Mouse (Mus musculus) intestine, embryonic 14.5 days (tissue): ENCODE data around the gene Nacc2. TPM values are rescaled to one million over a fixed set of nuclear protein-coding genes. Genes with fewer than 3 reads are reported as not detected.

ENCODE experiments used
- ATAC-seq: fragments of 200-750 bp; cut with Nextera tagmentation; replicated peaks from 2 replicates; pipeline ENCODE4 v1.8.0; 2017; ENCODE audit warnings: low read depth, moderate number of reproducible peaks, moderate TSS enrichment, moderate library complexity; ENCODE audit not compliant: low FRiP score, low TSS enrichment
- DNase-seq: peaks from one replicate; pipeline ENCODE4 v3.0.0-alpha.2; 2018; ENCODE audit warnings: low spot score
- H3K27ac ChIP-seq: fragments of 300-500 bp; sonication (generic); 2 replicates; pipeline ENCODE4 v1.5.1; 2014; ENCODE audit warnings: low read depth, mild to moderate bottlenecking, control low read depth
- H3K27me3 ChIP-seq: fragments of 300-500 bp; sonication (generic); replicated peaks from 2 replicates; pipeline ENCODE4 v1.6.1; 2014; ENCODE audit warnings: low read length, control low read depth; ENCODE audit not compliant: control insufficient read depth, insufficient read depth
- H3K36me3 ChIP-seq: fragments of 300-500 bp; sonication (generic); 2 replicates; pipeline ENCODE4 v1.6.1; 2014; ENCODE audit warnings: low read length, control low read depth; ENCODE audit not compliant: control insufficient read depth, insufficient read depth
- H3K4me1 ChIP-seq: fragments of 300-500 bp; sonication (generic); replicated peaks from 2 replicates; pipeline ENCODE4 v1.6.1; 2014; ENCODE audit warnings: low read length, control low read depth, mixed read lengths; ENCODE audit not compliant: control insufficient read depth, insufficient read depth
- H3K4me2 ChIP-seq: fragments of 300-500 bp; sonication (generic); 2 replicates; pipeline ENCODE4 v1.6.1; 2014; ENCODE audit warnings: low read length
- H3K4me3 ChIP-seq: fragments of 300-500 bp; sonication (generic); 2 replicates; pipeline ENCODE4 v1.5.1; 2014; ENCODE audit warnings: low read depth, low read length, control low read depth, mixed read lengths
- H3K9ac ChIP-seq: fragments of 300-500 bp; sonication (generic); 2 replicates; pipeline ENCODE4 v1.6.1; 2014; ENCODE audit warnings: mild to moderate bottlenecking, low read length
- H3K9me3 ChIP-seq: fragments of 300-500 bp; sonication (generic); 2 replicates; pipeline ENCODE4 v1.6.1; 2016; ENCODE audit warnings: low read length, control low read depth; ENCODE audit not compliant: control insufficient read depth
- WGBS: fragments of 180-500 bp; shearing (Covaris S2); extraction: QIAGEN DNeasy Blood & Tissue Kit; methylation state at CpG from one replicate; pipeline ENCODE4 v1.1.7; 2014; 5-methylcytosine and 5-hydroxymethylcytosine counted together
- polyA plus RNA-seq: library from polyadenylated mRNA; unstranded; fragments of >200 nt; fragmentation: Nextera tagmentation; extraction: Ambion mirVana; gene quantifications from 2 replicates; pipeline ENCODE4 v1.2.1, GENCODE M21; 2014

The Nacc2 gene
- polyA plus RNA-seq, 1 experiment from 2014 or later = 13.2 TPM

GRCm38 (mm10) chr2:26022626-26023025 lies 100.4 kb downstream of the Nacc2 start:
- no peaks in the 10 kb centered on the region for H3K9me3 ChIP-seq
- H3K27me3 ChIP-seq = no peaks in the 10 kb centered on the region
- no peaks in the 10 kb centered on the region for H3K36me3 ChIP-seq
- WGBS = 80% methylated on average over 1 of the region's 1 CpGs
- ATAC-seq (no peak), DNase-seq (no peak)
- no peak overlapping the region for H3K27ac ChIP-seq
- no peak overlapping the region for H3K4me3 ChIP-seq
- peaks cover 7% of the 10 kb centered on the region for H3K4me1 ChIP-seq
- H3K4me2 ChIP-seq = no peak overlapping the region
- H3K9ac ChIP-seq = no peak overlapping the region

- no peak for DNase-seq
- 72% methylated on average over 8 of the region's 8 CpGs for WGBS
- H3K9me3 ChIP-seq = no peaks in the 10 kb centered on the region
- H3K27ac ChIP-seq = no peak overlapping the region
- no peaks in the 10 kb centered on the region for H3K27me3 ChIP-seq
- no peaks in the 10 kb centered on the region for H3K36me3 ChIP-seq
- peaks cover 7% of the 10 kb centered on the region for H3K4me1 ChIP-seq
- H3K4me2 ChIP-seq = peak overlapping the region; percentile 58; the same call in 1 of the 2 replicates
- no peak overlapping the region for H3K4me3 ChIP-seq
- ATAC-seq = no peak
- H3K9ac ChIP-seq = no peak overlapping the region
These were observed 100.8 kb downstream of the Nacc2 start for GRCm38 (mm10) chr2:26022258-26022565.

GRCm38 (mm10) chr2:26021561-26022257 lies 101.3 kb downstream of the Nacc2 start, which contains the start of gene Ubac1:
Ubac1 (minus strand) TSS chr2:26021747.
- peak; percentile 91 for DNase-seq
- peak; percentile 92 for ATAC-seq
- Histone ChIP-seq H3K4me3 (peak within 1 kb of the TSS; percentile 81), H3K27ac (peak within 1 kb of the TSS; percentile 79), H3K27me3 (no peaks in the 10 kb centered on the region), H3K36me3 (no peaks in the 10 kb centered on the region), H3K9ac (peak within 1 kb of the TSS; percentile 68), H3K4me1 (peaks cover 7% of the 10 kb centered on the region), H3K4me2 (peak within 1 kb of the TSS; percentile 58), H3K9me3 (no peaks in the 10 kb centered on the region)
- WGBS = 6% methylated on average over 50 of the region's 50 CpGs

- H3K4me1 ChIP-seq = peaks cover 7% of the 10 kb centered on the region
- peaks cover 2% of the 10 kb centered on the region; the same call in 1 of the 2 replicates for H3K36me3 ChIP-seq
- ATAC-seq (peak; percentile 38), DNase-seq (no peak)
- 2% methylated on average over 37 of the region's 38 CpGs for WGBS
- H3K27ac ChIP-seq = peak overlapping the region; percentile 79
- peak overlapping the region; percentile 81 for H3K4me3 ChIP-seq
- no peaks in the 10 kb centered on the region for H3K27me3 ChIP-seq
- no peaks in the 10 kb centered on the region for H3K9me3 ChIP-seq
- H3K9ac ChIP-seq = peak overlapping the region; percentile 68
- H3K4me2 ChIP-seq = peak overlapping the region; percentile 58
These were observed 102.1 kb downstream of the Nacc2 start for GRCm38 (mm10) chr2:26020714-26021560.

- H3K9ac ChIP-seq = no peak overlapping the region
- 78% methylated on average over 3 of the region's 3 CpGs for WGBS
- H3K4me3 ChIP-seq = 0 out of 2 replicates have a peak overlapping the region, but pooled peaks have one; percentile 81
These were observed 103.1 kb downstream of the Nacc2 start for GRCm38 (mm10) chr2:26019923-26020322.

GRCm38 (mm10) chr2:26017326-26017725 lies 105.7 kb downstream of the Nacc2 start:
- H3K9me3 ChIP-seq = no peaks in the 10 kb centered on the region
- H3K4me1 ChIP-seq = peaks cover 7% of the 10 kb centered on the region
- WGBS = 67% methylated on average over 4 of the region's 4 CpGs
- H3K4me3 ChIP-seq = no peak overlapping the region
- no peak overlapping the region for H3K4me2 ChIP-seq
- DNase-seq (no peak), ATAC-seq (no peak)
- H3K9ac ChIP-seq = no peak overlapping the region
- no peak overlapping the region for H3K27ac ChIP-seq
- H3K27me3 ChIP-seq = no peaks in the 10 kb centered on the region
- H3K36me3 ChIP-seq = peaks cover 37% of the 10 kb centered on the region

More at GRCm38 (mm10) chr2:26019923-26020322, 103.1 kb downstream of the Nacc2 start:
- ATAC-seq (no peak), DNase-seq (no peak)
- Histone ChIP-seq H3K4me1 (peaks cover 7% of the 10 kb centered on the region), H3K27me3 (no peaks in the 10 kb centered on the region), H3K27ac (no peak overlapping the region), H3K4me2 (no peak overlapping the region), H3K36me3 (peaks cover 12% of the 10 kb centered on the region), H3K9me3 (no peaks in the 10 kb centered on the region)

- Histone ChIP-seq H3K4me2 (no peak overlapping the region), H3K9me3 (no peaks in the 10 kb centered on the region), H3K4me1 (no peaks in the 10 kb centered on the region), H3K4me3 (no peak overlapping the region), H3K9ac (no peak overlapping the region), H3K27me3 (no peaks in the 10 kb centered on the region), H3K27ac (no peak overlapping the region), H3K36me3 (peaks cover 73% of the 10 kb centered on the region)
- 92% methylated on average over 3 of the region's 3 CpGs for WGBS
- DNase-seq (no peak), ATAC-seq (no peak)
These were observed 109.3 kb downstream of the Nacc2 start for GRCm38 (mm10) chr2:26013674-26014073.

- DNase-seq (no peak), ATAC-seq (no peak)
- no peak overlapping the region for H3K4me2 ChIP-seq
- H3K36me3 ChIP-seq = peaks cover 96% of the 10 kb centered on the region
- no peaks in the 10 kb centered on the region for H3K27me3 ChIP-seq
- no peaks in the 10 kb centered on the region for H3K9me3 ChIP-seq
- no peak overlapping the region for H3K9ac ChIP-seq
- H3K27ac ChIP-seq = no peak overlapping the region
- WGBS = 70% methylated on average over 1 of the region's 1 CpGs
- no peak overlapping the region for H3K4me3 ChIP-seq
- H3K4me1 ChIP-seq = no peaks in the 10 kb centered on the region
These were observed 111.6 kb downstream of the Nacc2 start for GRCm38 (mm10) chr2:26011420-26011819.
